ENCODE assay signal across 11 mouse cellular contexts in the genomic region with DNA sequence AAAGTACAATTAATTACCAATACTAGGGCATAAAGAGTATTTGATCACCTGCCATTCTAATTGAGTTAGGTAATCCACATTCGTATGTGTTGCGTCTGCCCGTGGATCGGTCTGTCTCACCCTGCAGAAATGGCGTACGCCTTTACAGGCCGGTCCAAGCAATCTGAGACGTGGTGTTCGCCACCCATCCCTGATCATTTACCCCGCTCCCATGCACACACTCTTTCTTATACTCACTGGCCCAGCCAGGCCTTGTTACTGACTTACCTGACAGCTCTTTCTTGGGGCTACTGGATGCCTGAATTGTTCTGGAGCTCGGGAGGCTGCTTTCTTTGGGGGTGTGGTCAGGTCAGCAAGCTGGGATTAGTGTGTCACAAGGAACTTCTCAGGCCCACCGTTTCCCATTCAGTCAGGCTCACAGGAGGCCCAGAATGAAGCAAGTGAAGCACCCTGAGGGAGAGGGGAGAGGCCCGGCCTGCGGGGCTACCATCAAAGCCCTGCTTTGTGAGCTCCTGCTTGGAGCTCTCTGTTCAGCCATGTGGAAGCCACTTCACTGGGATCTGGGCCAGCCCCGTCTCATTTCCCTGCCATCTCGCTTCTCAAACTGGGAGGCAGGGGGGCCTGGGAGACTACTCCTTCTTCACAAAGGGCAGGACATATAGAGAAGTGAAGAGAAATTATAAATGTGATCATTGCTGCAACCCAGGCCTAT. TPM values are rescaled to one million over a fixed set of nuclear protein-coding genes. Genes with fewer than 3 reads are reported as not detected.
DNase-seq lines count a peak whose midpoint lies in the region; ATAC-seq lines count a peak whose summit lies in the region.
"Had no signal": no experiment of that assay in that cellular context is flagged by ENCODE, and none has a peak within 500 bp of the region (broad histone marks: within the 10 kb centered on the region; RNA-seq: fewer than 3 reads in every experiment).

A gene (minus strand): TSS at position 627 of the 712 bp plus-strand sequence.

- no peaks in the 10 kb centered on the region for H3K4me1 ChIP-seq in embryonic facial prominence, embryonic 11.5 days (ENCODE audit: control insufficient read depth, insufficient read depth, low read length)
- peaks cover 3% of the 10 kb centered on the region for H3K4me1 ChIP-seq in midbrain, embryonic 15.5 days

- DNase-seq in cerebellum, postnatal 14 days = peak; percentile 60 to 70
- no peak for DNase-seq in cerebellum, postnatal 36 days
- DNase-seq in embryonic facial prominence, embryonic 11.5 days (ENCODE audit: low spot score) = no peak
- DNase-seq in layer of hippocampus, postnatal 14 days (ENCODE audit: low spot score in 2 of 2) = peak; percentile 55 to 56
- no peak for DNase-seq in gastrocnemius, adult 8-10 months (ENCODE audit: low spot score in 2 of 2)
- no peak for DNase-seq in urinary bladder, postnatal 10 days (ENCODE audit: low spot score)
- no peak for DNase-seq in c-Kit-positive CD71-positive TER-119-positive erythroid progenitor cells, embryonic 14.5 days (ENCODE audit: low spot score)
- DNase-seq: heart, postnatal 36 days; thymus, adult 18-20 months had no signal

- H3K4me2 ChIP-seq in embryonic facial prominence, embryonic 11.5 days (ENCODE audit: low read depth, low read length) = no peak within 1 kb of the TSS
- H3K4me2 ChIP-seq in midbrain, embryonic 15.5 days = no peak within 1 kb of the TSS

- H3K9ac ChIP-seq in embryonic facial prominence, embryonic 11.5 days (replicated peaks; ENCODE audit: low read length) = no peak within 1 kb of the TSS
- H3K9ac ChIP-seq in midbrain, embryonic 15.5 days = no peak within 1 kb of the TSS
- H3K9ac ChIP-seq: liver, embryonic 14.5 days had no signal

- H3K4me3 ChIP-seq in embryonic facial prominence, embryonic 11.5 days (ENCODE audit: low read depth, low read length) = no peak within 1 kb of the TSS
- no peak within 1 kb of the TSS for H3K4me3 ChIP-seq in midbrain, embryonic 15.5 days

- no peaks in the 10 kb centered on the region for H3K9me3 ChIP-seq in embryonic facial prominence, embryonic 11.5 days (replicated peaks; ENCODE audit: control insufficient read depth, low read length)
- no peaks in the 10 kb centered on the region for H3K9me3 ChIP-seq in midbrain, embryonic 15.5 days

- H3K36me3 ChIP-seq in embryonic facial prominence, embryonic 11.5 days (replicated peaks; ENCODE audit: control insufficient read depth, insufficient read depth, low read depth, low read length) = no peaks in the 10 kb centered on the region
- H3K36me3 ChIP-seq in midbrain, embryonic 15.5 days (replicated peaks) = no peaks in the 10 kb centered on the region

- no peaks in the 10 kb centered on the region for H3K27me3 ChIP-seq in embryonic facial prominence, embryonic 11.5 days (ENCODE audit: control insufficient read depth, insufficient read depth, low read length)
- H3K27me3 ChIP-seq in midbrain, embryonic 15.5 days (replicated peaks) = no peaks in the 10 kb centered on the region

- ATAC-seq in embryonic facial prominence, embryonic 11.5 days (replicated peaks; ENCODE audit: insufficient number of reproducible peaks, low FRiP score, low TSS enrichment, low read depth) = 0 out of 2 replicates have a peak, but pooled peaks have one; percentile 14
- ATAC-seq in midbrain, embryonic 15.5 days (replicated peaks) = 0 out of 2 replicates have a peak, but pooled peaks have one; percentile 50

- H3K27ac ChIP-seq in embryonic facial prominence, embryonic 11.5 days (replicated peaks; ENCODE audit: low read depth, low read length) = no peak within 1 kb of the TSS
- no peak within 1 kb of the TSS for H3K27ac ChIP-seq in midbrain, embryonic 15.5 days
- H3K27ac ChIP-seq: liver, embryonic 14.5 days had no signal

- WGBS in embryonic facial prominence, embryonic 11.5 days = 61% methylated on average over 16 of the region's 16 CpGs
- 52% methylated on average over 16 of the region's 16 CpGs for WGBS in midbrain, embryonic 15.5 days

RNA-seq across cellular contexts. Expression of the gene that starts here (rescaled TPM):
- polyA plus RNA-seq in embryonic facial prominence, embryonic 11.5 days (2014; fragmentation: Nextera tagmentation; extraction: Ambion mirVana) = 1.8 and 3.6 TPM in 2 replicates
- 10 to 100 TPM; 16.8 to 19.0 TPM for total RNA-seq in layer of hippocampus, postnatal 14 days (2021)
- 9.5 and 11.7 TPM in 2 replicates for polyA plus RNA-seq in midbrain, embryonic 15.5 days (2015; fragmentation: Nextera tagmentation; extraction: Ambion mirVana)
- not detected for total RNA-seq in gastrocnemius, adult 8-10 months (2022)
- total RNA-seq: heart, postnatal 36 days had no signal

Comparison
In these comparisons a context has a peak if more than half of its experiments do, and no peak if none do; other contexts are left out.
1. RNA of the gene that starts here (total RNA-seq): 16.8 to 19.0 TPM in layer of hippocampus, postnatal 14 days; not detected in gastrocnemius, adult 8-10 months; every median in the first group is over 10 times any median in the second.
2. DNase-seq: peak in cerebellum, postnatal 14 days (2 of 2) and layer of hippocampus, postnatal 14 days (2 of 2); none in cerebellum, postnatal 36 days (0 of 2), embryonic facial prominence, embryonic 11.5 days (single experiment), gastrocnemius, adult 8-10 months (0 of 2), urinary bladder, postnatal 10 days (single experiment) and c-Kit-positive CD71-positive TER-119-positive erythroid progenitor cells, embryonic 14.5 days (single experiment).